Mouse (Mus musculus): ENCODE data around the gene Tpm3. TPM values are rescaled to one million over a fixed set of nuclear protein-coding genes. Genes with fewer than 3 reads are reported as not detected.

Tpm3 gene
- 252 and 262 TPM in 2 replicates for polyA plus RNA-seq (2012; rRNA removed)

GRCm38 (mm10) chr3:90072294-90072693, at the start of gene Tpm3:
Gene Tpm3, plus strand, starts transcription at chr3:90072649.
- Histone ChIP-seq H3K27ac (ENCODE audit: control insufficient read depth, insufficient read depth, low read length) (no peak within 1 kb of the TSS), H3K4me3 (ENCODE audit: control insufficient read depth, insufficient read depth, low read length) (no peak within 1 kb of the TSS), H3K27me3 (ENCODE audit: control insufficient read depth, insufficient read depth, low read length) (no peaks in the 10 kb centered on the region), H3K4me1 (replicated peaks; ENCODE audit: control insufficient read depth, insufficient read depth, low read length) (no peaks in the 10 kb centered on the region), H3K36me3 (ENCODE audit: control insufficient read depth, insufficient read depth, low read length) (no peaks in the 10 kb centered on the region)
- no peak for DNase-seq
- TF ChIP-seq POLR2A (IDR thresholded peaks at IDR 0.05; ENCODE audit: control insufficient read depth, extremely low read depth, insufficient read depth, low read length, poor library complexity) (no peak), CTCF (IDR thresholded peaks at IDR 0.05; ENCODE audit: borderline replicate concordance, control insufficient read depth, extremely low read depth, insufficient read depth, low read length, poor library complexity) (no peak)
- 66% methylated on average over 4 of the region's 4 CpGs for WGBS

- Histone ChIP-seq H3K27me3 (ENCODE audit: control insufficient read depth, insufficient read depth, low read length) (no peaks in the 10 kb centered on the region), H3K27ac (ENCODE audit: control insufficient read depth, insufficient read depth, low read length) (no peak overlapping the region), H3K4me3 (ENCODE audit: control insufficient read depth, insufficient read depth, low read length) (no peak overlapping the region), H3K4me1 (replicated peaks; ENCODE audit: control insufficient read depth, insufficient read depth, low read length) (no peaks in the 10 kb centered on the region), H3K36me3 (ENCODE audit: control insufficient read depth, insufficient read depth, low read length) (peaks cover 88% of the 10 kb centered on the region)
- DNase-seq = no peak
- 97% methylated on average over 2 of the region's 2 CpGs for WGBS
- TF ChIP-seq CTCF (IDR thresholded peaks at IDR 0.05; ENCODE audit: borderline replicate concordance, control insufficient read depth, extremely low read depth, insufficient read depth, low read length, poor library complexity) = no peak
- TF ChIP-seq POLR2A (IDR thresholded peaks at IDR 0.05; ENCODE audit: control insufficient read depth, extremely low read depth, insufficient read depth, low read length, poor library complexity) = no peak
These were observed 37.8 kb upstream of the Tpm3 start for GRCm38 (mm10) chr3:90034653-90035052.

- Histone ChIP-seq H3K27me3 (ENCODE audit: control insufficient read depth, insufficient read depth, low read length) (no peaks in the 10 kb centered on the region), H3K27ac (ENCODE audit: control insufficient read depth, insufficient read depth, low read length) (no peak overlapping the region), H3K4me3 (ENCODE audit: control insufficient read depth, insufficient read depth, low read length) (no peak overlapping the region), H3K36me3 (ENCODE audit: control insufficient read depth, insufficient read depth, low read length) (peaks cover 85% of the 10 kb centered on the region), H3K4me1 (replicated peaks; ENCODE audit: control insufficient read depth, insufficient read depth, low read length) (no peaks in the 10 kb centered on the region)
- DNase-seq = no peak
- 96% methylated on average over 1 of the region's 1 CpGs for WGBS
- TF ChIP-seq CTCF (IDR thresholded peaks at IDR 0.05; ENCODE audit: borderline replicate concordance, control insufficient read depth, extremely low read depth, insufficient read depth, low read length, poor library complexity) (no peak), POLR2A (IDR thresholded peaks at IDR 0.05; ENCODE audit: control insufficient read depth, extremely low read depth, insufficient read depth, low read length, poor library complexity) (no peak)
These were observed 36.2 kb upstream of the Tpm3 start for GRCm38 (mm10) chr3:90036263-90036662.

- TF ChIP-seq POLR2A (IDR thresholded peaks at IDR 0.05; ENCODE audit: control insufficient read depth, extremely low read depth, insufficient read depth, low read length, poor library complexity) = no peak
- TF ChIP-seq CTCF (IDR thresholded peaks at IDR 0.05; ENCODE audit: borderline replicate concordance, control insufficient read depth, extremely low read depth, insufficient read depth, low read length, poor library complexity) = no peak
- Histone ChIP-seq H3K27me3 (ENCODE audit: control insufficient read depth, insufficient read depth, low read length) (no peaks in the 10 kb centered on the region), H3K27ac (ENCODE audit: control insufficient read depth, insufficient read depth, low read length) (no peak overlapping the region), H3K36me3 (ENCODE audit: control insufficient read depth, insufficient read depth, low read length) (peaks cover 15% of the 10 kb centered on the region), H3K4me3 (ENCODE audit: control insufficient read depth, insufficient read depth, low read length) (no peak overlapping the region), H3K4me1 (replicated peaks; ENCODE audit: control insufficient read depth, insufficient read depth, low read length) (no peaks in the 10 kb centered on the region)
- WGBS = 53% methylated on average over 3 of the region's 3 CpGs
- no peak for DNase-seq
These were observed 22.8 kb upstream of the Tpm3 start for GRCm38 (mm10) chr3:90049691-90050090.

GRCm38 (mm10) chr3:90051441-90052350, 20.8 kb upstream of the Tpm3 start, which contains the start of gene 4933434E20Rik:
Gene 4933434E20Rik, plus strand, starts transcription at chr3:90051636.
- H3K4me1 ChIP-seq (replicated peaks; ENCODE audit: control insufficient read depth, insufficient read depth, low read length) = no peaks in the 10 kb centered on the region
- peaks cover 17% of the 10 kb centered on the region for H3K36me3 ChIP-seq (ENCODE audit: control insufficient read depth, insufficient read depth, low read length)
- H3K27ac ChIP-seq (ENCODE audit: control insufficient read depth, insufficient read depth, low read length) = peak within 1 kb of the TSS; percentile 58
- WGBS = under 1% methylated on average over 43 of the region's 43 CpGs
- TF ChIP-seq CTCF (IDR thresholded peaks at IDR 0.05; ENCODE audit: borderline replicate concordance, control insufficient read depth, extremely low read depth, insufficient read depth, low read length, poor library complexity) (0 out of 2 replicates have a peak, but pooled peaks have one; percentile 30), POLR2A (IDR thresholded peaks at IDR 0.05; ENCODE audit: control insufficient read depth, extremely low read depth, insufficient read depth, low read length, poor library complexity) (0 out of 2 replicates have a peak, but pooled peaks have one; percentile 16)
- peak; percentile 58 for DNase-seq
- H3K27me3 ChIP-seq (ENCODE audit: control insufficient read depth, insufficient read depth, low read length) = no peaks in the 10 kb centered on the region
- peak within 1 kb of the TSS; percentile 90 for H3K4me3 ChIP-seq (ENCODE audit: control insufficient read depth, insufficient read depth, low read length)

- under 1% methylated on average over 81 of the region's 81 CpGs for WGBS
- Histone ChIP-seq H3K4me3 (ENCODE audit: control insufficient read depth, insufficient read depth, low read length) (peak within 1 kb of the TSS; percentile 97), H3K36me3 (ENCODE audit: control insufficient read depth, insufficient read depth, low read length) (peaks cover 23% of the 10 kb centered on the region), H3K4me1 (replicated peaks; ENCODE audit: control insufficient read depth, insufficient read depth, low read length) (no peaks in the 10 kb centered on the region), H3K27ac (ENCODE audit: control insufficient read depth, insufficient read depth, low read length) (peak within 1 kb of the TSS; percentile 77), H3K27me3 (ENCODE audit: control insufficient read depth, insufficient read depth, low read length) (no peaks in the 10 kb centered on the region)
- TF ChIP-seq POLR2A (IDR thresholded peaks at IDR 0.05; ENCODE audit: control insufficient read depth, extremely low read depth, insufficient read depth, low read length, poor library complexity) (peak; percentile 72), CTCF (IDR thresholded peaks at IDR 0.05; ENCODE audit: borderline replicate concordance, control insufficient read depth, extremely low read depth, insufficient read depth, low read length, poor library complexity) (no peak)
- peak; percentile 91 for DNase-seq
These were observed 19.9 kb upstream of the Tpm3 start, which contains the start of gene Ubap2l for GRCm38 (mm10) chr3:90052351-90053241. Gene Ubap2l, minus strand, starts transcription at chr3:90052628.
